Mouse (Mus musculus): Measurements from ENCODE around the gene Il3ra.

Gene Il3ra

GRCm38 (mm10) chr14:14345948-14346812 lies at the start of gene Il3ra:
TSS of gene Il3ra (plus strand) at chr14:14346275.
- peak; percentile 76 for DNase-seq

- DNase-seq: no peak
Observed at GRCm38 (mm10) chr14:14308938-14309337, 37.1 kb upstream of the Il3ra start.

- DNase-seq: no peak
Observed at GRCm38 (mm10) chr14:14309416-14309815, 36.7 kb upstream of the Il3ra start.

- no peak for DNase-seq
Observed at GRCm38 (mm10) chr14:14322528-14322927, 23.5 kb upstream of the Il3ra start, which contains the start of gene Olfr31. TSS of gene Olfr31 (plus strand) at chr14:14322828.

- DNase-seq: peak; percentile 94
Observed at GRCm38 (mm10) chr14:14345113-14345871, 783 bp upstream of the Il3ra start.

- DNase-seq: no peak
Observed at GRCm38 (mm10) chr14:14346813-14347100, 682 bp downstream of the Il3ra start.

- DNase-seq: no peak
Observed at GRCm38 (mm10) chr14:14347151-14347835, 1.2 kb downstream of the Il3ra start.

GRCm38 (mm10) chr14:14347836-14348621 lies 2.0 kb downstream of the Il3ra start:
- DNase-seq: no peak

- DNase-seq: no peak
Observed at GRCm38 (mm10) chr14:14348674-14349401, 2.8 kb downstream of the Il3ra start.

GRCm38 (mm10) chr14:14349485-14350262 lies 3.6 kb downstream of the Il3ra start:
- no peak for DNase-seq

- no peak for DNase-seq
Observed at GRCm38 (mm10) chr14:14350263-14351147, 4.4 kb downstream of the Il3ra start.

GRCm38 (mm10) chr14:14351148-14351455 lies 5.0 kb downstream of the Il3ra start:
- no peak for DNase-seq

GRCm38 (mm10) chr14:14351721-14352590 lies 5.9 kb downstream of the Il3ra start:
- DNase-seq: no peak

GRCm38 (mm10) chr14:14352606-14353005 lies 6.5 kb downstream of the Il3ra start:
- DNase-seq: no peak

- DNase-seq: no peak
Observed at GRCm38 (mm10) chr14:14353081-14353732, 7.1 kb downstream of the Il3ra start.

- DNase-seq: no peak
Observed at GRCm38 (mm10) chr14:14353740-14354510, 7.8 kb downstream of the Il3ra start.

- DNase-seq: no peak
Observed at GRCm38 (mm10) chr14:14354511-14355359, 8.7 kb downstream of the Il3ra start.
